Mouse (Mus musculus): Measurements from ENCODE around the gene Pyy.

DNA sequence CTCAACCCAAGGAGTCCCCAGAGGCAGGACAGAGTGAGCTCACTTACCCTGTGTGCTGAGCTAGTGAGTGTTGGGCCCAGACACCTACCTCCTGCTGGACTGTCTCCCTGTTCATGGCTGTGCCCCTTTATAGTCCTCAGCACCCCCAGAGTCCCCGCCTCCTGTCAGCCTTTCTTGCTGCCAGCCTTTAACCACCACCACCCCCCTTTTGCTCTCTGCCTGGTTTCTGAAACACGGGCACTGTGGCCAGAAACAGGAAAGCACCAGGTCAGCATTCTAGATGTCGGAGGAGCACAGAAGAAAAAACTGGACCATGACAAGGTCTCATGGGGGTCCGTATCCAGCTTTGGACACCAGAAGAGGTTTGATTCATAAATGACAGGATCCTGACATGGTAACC lies 6.4 kb downstream of the Pyy start, which contains the start of gene Ppy:
- TF ChIP-seq CTCF (IDR thresholded peaks at IDR 0.05; ENCODE audit: low read depth): no peak
- TF ChIP-seq EP300 (IDR thresholded peaks at IDR 0.05; ENCODE audit: low read depth): no peak

Data from liver, embryonic 14.5 days (tissue).